Mouse (Mus musculus) lung, postnatal 4 days (tissue): Measurements from ENCODE around the gene Trpm1.
A peak's percentile ranks its signal among the peaks of the same experiment; 100 is the strongest.

Source experiments
- DNase-seq, 2 experiments: peaks; one replicate each; pipeline ENCODE4 v3.0.0; 2021

Trpm1 gene

GRCm38 (mm10) chr7:64164997-64165396, 11.4 kb downstream of the Trpm1 start:
- DNase-seq = peak; percentile 59 to 60

GRCm38 (mm10) chr7:64166025-64166424, 12.4 kb downstream of the Trpm1 start:
- no peak for DNase-seq

DNA sequence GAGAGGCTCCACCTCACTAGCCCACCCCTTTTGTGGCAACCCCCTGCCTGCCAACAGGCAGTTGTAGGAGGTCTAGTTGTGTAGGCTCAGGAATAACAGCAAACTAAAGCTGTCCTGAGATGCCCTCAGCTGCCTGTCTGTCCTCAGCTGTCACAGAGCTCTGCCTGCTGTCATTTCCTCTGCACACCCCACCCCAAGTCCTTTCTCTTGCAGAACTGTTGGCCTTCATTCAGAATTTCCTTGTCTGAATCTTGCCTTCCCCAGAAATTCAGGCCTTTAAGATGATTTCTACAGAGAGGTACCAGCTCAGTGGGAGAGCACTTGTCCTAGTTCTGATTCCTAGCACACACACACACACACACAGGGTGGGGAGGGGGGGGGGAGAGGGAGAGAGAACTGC, 13.1 kb downstream of the Trpm1 start:
- DNase-seq = peak in 1 of 2 experiments; percentile 75

GRCm38 (mm10) chr7:64179310-64179709, 25.7 kb downstream of the Trpm1 start:
- DNase-seq = peak; percentile 43 to 74

DNA sequence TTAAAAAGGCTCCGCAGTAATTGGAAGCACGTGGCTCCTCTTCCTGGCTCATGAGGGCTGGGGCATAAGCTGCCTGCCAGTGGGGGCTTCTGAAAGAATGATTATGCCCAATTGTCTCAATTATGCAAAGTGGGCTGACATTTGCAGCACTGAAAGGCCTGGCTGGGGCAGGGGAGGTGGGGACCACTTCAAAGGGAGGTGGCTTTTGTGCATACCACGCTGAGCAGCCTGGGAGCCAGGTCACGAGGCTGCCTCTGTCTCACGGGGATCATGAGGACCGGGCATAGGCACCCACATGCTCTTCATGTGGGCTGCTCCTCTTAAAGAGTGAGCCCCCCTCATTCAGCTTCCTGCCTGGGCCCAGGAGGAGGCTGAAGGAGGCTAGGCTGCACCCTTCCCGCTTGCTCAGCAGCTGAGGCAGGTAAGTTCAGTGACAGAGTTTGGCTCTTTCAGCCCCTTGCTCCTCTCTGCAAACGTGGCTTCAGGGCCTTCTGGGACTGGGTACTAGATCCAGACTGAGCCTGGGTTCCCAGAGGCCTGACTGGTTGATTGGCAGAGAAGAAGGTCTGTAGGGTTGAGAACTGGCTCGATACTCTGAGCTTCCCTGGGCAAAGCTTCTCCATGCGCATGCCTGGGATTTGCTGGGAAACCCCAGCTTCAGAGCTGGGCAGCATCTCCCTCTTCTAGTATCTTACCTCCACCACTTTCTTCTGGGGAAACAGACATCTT, 31.7 kb downstream of the Trpm1 start:
- no peak for DNase-seq

GRCm38 (mm10) chr7:64185932-64186312, 32.3 kb downstream of the Trpm1 start:
- no peak for DNase-seq

DNA sequence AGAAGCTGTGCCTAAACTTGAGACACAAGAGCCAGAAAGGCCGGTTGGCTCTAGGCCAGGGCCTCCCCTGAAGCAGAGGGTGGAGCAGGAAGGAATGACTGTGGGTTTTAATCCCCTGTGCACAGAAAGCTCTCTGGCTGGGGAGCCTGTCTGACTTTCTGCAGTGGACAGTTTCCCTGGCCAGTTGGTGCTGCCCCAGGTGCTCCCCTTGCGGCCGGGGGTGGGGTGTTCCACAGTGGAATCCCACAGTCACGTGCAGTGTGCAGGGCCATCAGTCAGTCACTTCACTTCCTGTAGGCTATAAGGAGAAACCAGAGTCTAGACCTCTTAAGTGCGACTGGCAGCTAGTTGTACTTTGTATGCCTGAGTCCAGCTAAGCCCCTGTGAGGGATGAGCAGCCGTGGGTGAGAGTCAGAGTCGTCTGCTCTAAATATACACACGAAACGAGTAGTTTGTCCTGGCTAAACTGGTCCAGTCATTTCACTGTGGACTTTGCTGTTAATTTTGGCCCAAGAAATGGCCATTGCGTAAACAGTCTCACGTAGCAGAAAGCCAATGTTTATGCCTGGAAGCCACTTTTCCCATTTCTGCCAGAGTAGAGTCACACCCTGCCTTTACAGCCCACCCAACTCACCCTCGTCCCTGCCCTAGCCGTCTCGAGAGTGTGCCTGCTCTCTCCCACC, 38.8 kb downstream of the Trpm1 start:
- DNase-seq = peak; percentile 48 to 65

GRCm38 (mm10) chr7:64193476-64193875, 39.8 kb downstream of the Trpm1 start:
- DNase-seq = no peak

DNA sequence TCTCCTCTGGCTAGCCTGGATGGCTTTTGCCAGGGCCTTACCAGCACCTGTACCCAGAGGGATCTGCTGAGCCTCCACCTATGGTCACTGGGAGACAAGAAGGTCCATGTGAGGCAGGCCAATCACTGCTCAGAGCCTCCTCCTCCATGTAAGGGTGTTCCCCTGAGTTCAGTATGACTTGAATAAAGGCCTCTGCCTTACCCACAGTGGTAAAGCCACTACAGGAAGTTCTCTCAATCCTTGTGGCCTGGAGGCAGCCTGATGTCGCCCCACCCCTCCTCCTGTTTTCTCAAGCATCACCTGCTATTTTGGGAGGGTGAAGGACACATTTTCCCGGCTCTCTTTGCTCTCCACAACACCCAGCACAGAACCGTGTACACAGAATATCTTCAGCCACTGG, 42.5 kb downstream of the Trpm1 start:
- DNase-seq = no peak

- DNase-seq = no peak
Measured at GRCm38 (mm10) chr7:64208700-64209099, 55.1 kb downstream of the Trpm1 start.

- no peak for DNase-seq
Measured at GRCm38 (mm10) chr7:64212870-64213269, 59.2 kb downstream of the Trpm1 start.

DNA sequence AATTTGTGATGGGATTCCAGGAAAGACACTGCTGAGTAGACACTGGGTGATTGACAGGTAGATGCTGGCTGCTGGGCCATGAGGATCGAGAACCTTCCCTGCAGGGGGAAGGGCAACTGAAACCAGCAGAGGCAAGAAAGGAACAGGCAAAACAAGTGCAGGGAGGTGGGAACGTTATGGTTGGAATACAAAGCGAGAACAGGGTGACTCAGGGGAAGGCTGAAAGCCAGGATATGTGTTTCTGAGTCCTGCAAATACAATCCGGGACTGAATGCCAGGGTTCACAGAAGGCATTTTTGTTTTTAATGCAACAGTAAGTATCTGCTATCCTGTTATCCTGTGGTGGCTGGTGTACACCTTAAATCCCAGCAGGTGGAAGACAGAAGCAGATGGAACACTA, 60.4 kb downstream of the Trpm1 start:
- no peak for DNase-seq

GRCm38 (mm10) chr7:64215613-64216012, 62.0 kb downstream of the Trpm1 start:
- DNase-seq = no peak

GRCm38 (mm10) chr7:64217428-64217827, 63.8 kb downstream of the Trpm1 start:
- no peak for DNase-seq

DNA sequence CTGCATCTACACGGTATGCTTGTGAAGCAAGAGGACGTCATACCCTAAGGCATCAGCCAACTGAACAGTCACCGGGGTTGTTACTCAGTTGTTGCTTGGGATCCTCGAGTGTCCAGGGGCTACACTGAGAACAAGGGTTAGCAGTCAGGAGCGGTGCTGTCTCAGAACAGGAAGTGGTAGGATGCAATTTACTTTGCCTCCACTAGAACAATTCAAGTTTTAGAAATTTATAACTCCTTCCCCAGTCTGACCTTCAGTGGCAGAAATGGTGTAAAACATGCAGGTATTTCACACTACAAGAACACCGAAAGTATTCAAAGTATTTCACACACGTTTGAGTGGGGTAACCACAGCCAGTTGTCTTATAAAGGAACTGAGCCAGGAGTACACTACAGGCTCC, 66.1 kb downstream of the Trpm1 start:
- no peak for DNase-seq

DNA sequence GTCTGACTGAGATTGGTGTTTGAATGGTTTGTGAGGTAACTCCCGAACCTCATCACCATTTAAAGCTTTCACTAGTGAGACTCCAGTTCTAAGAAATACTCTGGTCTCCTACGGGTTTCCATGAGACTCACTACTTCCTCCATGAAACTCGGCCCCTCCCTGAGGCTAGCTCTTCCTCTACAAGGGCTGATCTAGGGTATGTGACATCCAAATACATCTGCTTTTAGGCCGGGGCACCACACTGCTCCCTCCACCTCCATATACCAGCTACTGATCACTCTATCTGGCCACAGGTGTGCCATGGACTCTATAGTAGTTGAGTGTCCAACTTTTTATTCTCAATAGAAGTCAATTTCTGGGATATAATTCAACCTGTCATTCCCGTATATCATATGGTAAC, 69.6 kb downstream of the Trpm1 start:
- DNase-seq = no peak

- no peak for DNase-seq
Measured at GRCm38 (mm10) chr7:64226339-64227194, 72.9 kb downstream of the Trpm1 start.

DNA sequence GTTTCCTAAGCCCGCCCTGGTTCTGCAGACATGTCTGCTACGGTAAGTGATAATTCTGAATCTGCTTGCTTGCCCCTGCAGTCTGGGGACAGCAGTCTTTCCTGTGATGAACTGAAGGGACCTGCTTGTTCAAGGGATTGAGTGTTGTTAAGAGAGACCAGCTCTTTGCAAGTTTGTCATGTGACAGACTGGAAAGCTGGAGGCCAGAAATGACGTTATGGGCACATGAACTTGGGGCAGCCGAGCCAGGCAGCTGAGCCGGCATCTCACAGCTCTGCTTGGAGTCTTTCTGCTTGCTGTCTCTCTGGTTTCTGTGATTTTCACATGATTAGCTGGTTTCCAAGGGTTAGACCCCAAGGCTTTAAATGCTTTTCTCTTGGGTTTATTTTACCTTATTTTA, 74.0 kb downstream of the Trpm1 start:
- no peak for DNase-seq

GRCm38 (mm10) chr7:64228300-64228699, 74.7 kb downstream of the Trpm1 start:
- no peak for DNase-seq

- no peak for DNase-seq
Measured at GRCm38 (mm10) chr7:64229911-64230310, 76.3 kb downstream of the Trpm1 start.

GRCm38 (mm10) chr7:64231001-64231400, 77.4 kb downstream of the Trpm1 start:
- DNase-seq = no peak

DNA sequence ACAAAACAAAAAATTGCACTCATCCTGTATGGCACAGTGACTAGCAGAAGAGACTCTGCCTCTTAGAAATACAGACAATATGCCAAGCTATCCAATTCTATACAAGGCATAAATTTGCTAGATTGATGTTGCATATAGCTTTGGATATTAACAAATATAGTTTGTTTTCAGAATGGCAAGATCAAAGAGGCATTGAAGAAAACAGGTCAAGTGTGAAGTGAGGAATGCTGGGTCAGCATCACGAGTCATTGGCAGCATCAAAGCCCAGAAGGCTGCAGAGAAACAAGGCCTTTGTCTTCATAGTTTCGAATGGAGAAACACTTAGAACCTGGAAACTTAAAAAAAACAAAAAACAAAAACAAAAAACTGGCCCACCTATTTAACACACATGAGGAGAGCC, 78.4 kb downstream of the Trpm1 start:
- no peak for DNase-seq

DNA sequence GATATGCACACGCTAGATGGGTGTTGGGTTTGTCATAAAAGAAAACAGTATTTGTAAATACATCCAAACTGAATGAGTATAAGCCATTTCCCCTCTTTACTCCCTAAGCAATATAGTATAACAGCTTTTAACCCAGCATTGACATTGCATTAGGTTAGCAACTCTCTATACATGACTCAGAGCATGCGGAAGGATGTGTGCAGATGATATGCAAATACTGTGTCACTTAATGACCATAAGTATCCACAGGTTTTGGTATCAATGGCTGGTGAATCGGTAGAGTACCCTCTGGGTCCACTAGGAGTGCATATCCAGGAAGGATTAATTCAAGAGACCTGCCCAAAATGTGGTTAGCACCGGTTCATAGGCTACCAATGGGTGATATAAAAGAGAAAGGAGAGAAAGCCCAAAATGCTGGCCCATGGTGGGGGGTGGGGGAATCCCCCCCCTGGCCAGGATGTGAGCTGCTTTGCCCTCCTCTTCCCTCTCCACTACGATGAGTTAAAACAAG, 80.7 kb downstream of the Trpm1 start:
- DNase-seq = no peak

- no peak for DNase-seq
Measured at GRCm38 (mm10) chr7:64236521-64236920, 82.9 kb downstream of the Trpm1 start.
